Mouse (Mus musculus) hindbrain, postnatal 0 days (tissue): ENCODE data around the gene Vmn2r86. TPM values are rescaled to one million over a fixed set of nuclear protein-coding genes. Genes with fewer than 3 reads are reported as not detected.
"Not testable (repeated sequence)": the region's sequence is repeated elsewhere in the genome, so short reads cannot be mapped to it uniquely, and the experiment has no call there.

Source experiments
- ATAC-seq: fragments of 200-750 bp; cut with Nextera tagmentation; 2 replicates; pipeline ENCODE4 v1.8.0; 2017; ENCODE audit warnings: mild to moderate bottlenecking, moderate TSS enrichment, moderate library complexity
- DNase-seq: peaks from one replicate; pipeline ENCODE4 v3.0.0-alpha.2; 2015; ENCODE audit warnings: low spot score
- H3K27ac ChIP-seq: fragments of 300-500 bp; sonication (generic); 2 replicates; pipeline ENCODE4 v1.5.1; 2014; ENCODE audit warnings: mild to moderate bottlenecking
- H3K27me3 ChIP-seq: fragments of 300-500 bp; sonication (generic); 2 replicates; pipeline ENCODE4 v1.6.1; 2014; ENCODE audit warnings: low read length, mixed read lengths; ENCODE audit not compliant: insufficient read depth
- H3K36me3 ChIP-seq: fragments of 300-500 bp; sonication (generic); 2 replicates; pipeline ENCODE4 v1.6.1; 2014; ENCODE audit warnings: low read length, mixed read lengths; ENCODE audit not compliant: insufficient read depth
- H3K4me1 ChIP-seq: fragments of 300-500 bp; sonication (generic); 2 replicates; pipeline ENCODE4 v1.6.1; 2014; ENCODE audit warnings: antibody characterized with exemption, low read length, mixed read lengths; ENCODE audit not compliant: insufficient read depth
- H3K4me2 ChIP-seq: fragments of 300-500 bp; sonication (generic); 2 replicates; pipeline ENCODE4 v1.6.1; 2014; ENCODE audit warnings: low read depth, mild to moderate bottlenecking, low read length, moderate library complexity, mixed read lengths
- H3K4me3 ChIP-seq: fragments of 300-500 bp; sonication (generic); 2 replicates; pipeline ENCODE4 v1.5.1; 2014; ENCODE audit warnings: low read length
- H3K9ac ChIP-seq: fragments of 300-500 bp; sonication (generic); replicated peaks from 2 replicates; pipeline ENCODE4 v1.6.1; 2014; ENCODE audit warnings: mild to moderate bottlenecking, low read length, moderate library complexity, mixed read lengths
- H3K9me3 ChIP-seq: fragments of 300-500 bp; sonication (generic); 2 replicates; pipeline ENCODE4 v1.6.1; 2016; ENCODE audit warnings: low read length, mixed read lengths
- CTCF ChIP-seq: IDR thresholded peaks from 2 replicates; pipeline ENCODE4 v1.5.1; 2016; ENCODE audit warnings: antibody characterized with exemption, control low read depth, low read depth
- WGBS: fragments of 180-500 bp; shearing (Covaris S2); extraction: QIAGEN DNeasy Blood & Tissue Kit; methylation state at CpG from one replicate; pipeline ENCODE4 v1.1.7; 2014; 5-methylcytosine and 5-hydroxymethylcytosine counted together
- polyA plus RNA-seq: library from polyadenylated mRNA; unstranded; fragments of >200 nt; fragmentation: Nextera tagmentation; extraction: Ambion mirVana; gene quantifications from 2 replicates; pipeline ENCODE4 v1.2.1, GENCODE M21; 2015
- total RNA-seq: library from RNA; depleted of rRNA; stranded (reverse); fragments of >200 nt; gene quantifications from 2 replicates; pipeline ENCODE4 v1.2.3, GENCODE M21; 2014; rRNA removed

Gene Vmn2r86
- not detected in 2 replicates for total RNA-seq
- 0.01 and 0.05 TPM in 2 replicates for polyA plus RNA-seq

DNA sequence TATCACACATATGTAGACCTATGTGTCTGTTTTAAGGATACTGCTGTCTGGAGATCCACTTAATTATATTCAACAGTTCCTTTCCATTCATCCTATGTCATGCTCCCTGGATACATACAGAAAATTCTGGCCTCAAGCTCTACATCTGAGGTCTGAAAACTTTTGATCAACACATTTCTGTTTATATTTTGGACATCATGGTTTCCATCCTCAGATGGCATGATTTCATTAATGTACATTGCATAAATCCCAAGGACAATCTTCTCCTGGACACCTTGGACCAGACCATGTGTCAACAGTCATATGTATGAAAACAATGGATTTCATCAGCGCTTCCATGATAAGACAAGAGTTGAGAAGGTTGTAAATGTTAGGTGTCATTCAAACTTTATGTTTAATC lies at the start of gene Vmn2r86:
TSS of gene Vmn2r86 (minus strand) at position 101 of the 400 bp plus-strand sequence.
- not testable (repeated sequence) for H3K27me3 ChIP-seq, ATAC-seq, H3K27ac ChIP-seq, H3K36me3 ChIP-seq, H3K4me2 ChIP-seq, H3K4me1 ChIP-seq, H3K4me3 ChIP-seq, H3K9ac ChIP-seq, DNase-seq, H3K9me3 ChIP-seq
- 92% methylated on average over 1 of the region's 1 CpGs for WGBS

DNA sequence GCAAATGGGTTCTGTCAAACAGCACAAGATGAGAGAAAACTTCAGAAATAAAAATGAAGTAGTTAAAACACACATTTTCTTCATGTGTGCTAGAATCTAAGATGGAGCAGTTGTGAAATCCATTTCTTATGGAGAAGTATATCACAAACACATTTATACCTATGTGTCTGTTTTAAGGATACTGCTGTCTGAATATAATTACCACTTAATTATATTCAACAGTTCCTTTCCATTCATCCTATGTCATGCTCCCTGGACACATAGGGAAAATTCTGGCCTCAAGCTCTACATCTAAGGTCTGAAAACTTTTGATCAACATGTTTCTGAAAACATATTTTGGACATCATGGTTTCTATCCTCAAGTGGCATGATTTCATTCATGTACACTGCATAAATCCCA lies 41.4 kb upstream of the Vmn2r86 start, which contains the start of gene Vmn2r87:
TSS of gene Vmn2r87 (minus strand) at position 101 of the 400 bp plus-strand sequence.
- H3K4me1 ChIP-seq = no peaks in the 10 kb centered on the region
- H3K4me2 ChIP-seq = no peak within 1 kb of the TSS
- H3K27me3 ChIP-seq = no peaks in the 10 kb centered on the region
- TF ChIP-seq CTCF = no peak
- ATAC-seq (no peak), DNase-seq (no peak)
- no peaks in the 10 kb centered on the region for H3K9me3 ChIP-seq
- no peaks in the 10 kb centered on the region for H3K36me3 ChIP-seq
- no peak within 1 kb of the TSS for H3K9ac ChIP-seq
- H3K27ac ChIP-seq = no peak within 1 kb of the TSS
- H3K4me3 ChIP-seq = no peak within 1 kb of the TSS

DNA sequence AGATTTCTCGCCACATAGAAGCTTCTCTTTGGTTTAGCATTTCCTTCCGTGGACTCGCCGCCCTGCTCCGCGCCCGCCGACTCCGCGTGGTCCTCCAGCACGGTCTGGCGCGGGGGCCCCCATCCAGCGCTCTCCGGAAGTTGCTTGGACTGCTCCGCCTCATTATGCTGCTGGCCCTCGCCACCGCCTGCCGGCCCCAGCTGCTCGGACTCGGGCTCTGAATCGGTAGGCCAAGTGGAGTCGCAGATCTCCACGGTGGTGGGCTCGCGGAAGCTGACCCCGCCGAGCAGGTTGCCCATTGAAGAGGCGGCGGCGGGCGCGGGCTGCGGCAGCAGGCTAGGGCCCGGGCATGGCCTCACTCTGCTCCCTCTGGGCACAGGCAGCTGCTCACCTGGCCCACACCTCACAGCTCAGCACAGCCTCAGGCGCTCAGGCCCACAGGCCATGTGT lies 14.5 kb upstream of the Vmn2r86 start:
- Histone ChIP-seq H3K9ac (peak overlapping the region; percentile 44), H3K4me3 (peak overlapping the region; percentile 45), H3K27me3 (no peaks in the 10 kb centered on the region), H3K9me3 (no peaks in the 10 kb centered on the region), H3K27ac (no peak overlapping the region), H3K4me1 (no peaks in the 10 kb centered on the region), H3K36me3 (no peaks in the 10 kb centered on the region), H3K4me2 (peak overlapping the region; percentile 59)
- peak; percentile 98 for ATAC-seq
- 3% methylated on average over 36 of the region's 36 CpGs for WGBS
- DNase-seq = peak; percentile 68
- TF ChIP-seq CTCF = no peak

DNA sequence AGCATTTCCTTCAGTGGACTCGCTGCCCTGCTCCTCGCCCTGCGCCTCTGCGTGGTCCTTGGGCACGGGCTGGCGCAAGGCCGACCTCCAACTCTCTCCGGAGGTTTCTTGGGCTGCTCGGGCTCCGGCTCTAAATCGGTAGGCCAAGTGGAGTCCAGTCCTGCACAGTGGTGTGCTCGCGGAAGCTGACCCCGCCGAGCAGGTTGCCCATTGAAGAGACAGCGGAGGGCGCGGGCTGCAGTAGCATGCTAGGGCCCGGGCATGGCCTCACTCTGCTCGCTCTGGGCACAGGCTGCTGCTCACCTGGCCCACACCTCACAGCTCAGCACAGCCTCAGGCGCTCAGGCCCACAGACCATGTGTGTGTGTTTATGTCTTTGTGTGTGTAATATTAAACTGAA lies 11.1 kb downstream of the Vmn2r86 start:
- DNase-seq = no peak
- H3K9ac ChIP-seq = no peak overlapping the region
- H3K9me3 ChIP-seq = no peaks in the 10 kb centered on the region
- no peak overlapping the region for H3K4me3 ChIP-seq
- no peak overlapping the region for H3K27ac ChIP-seq
- no peak overlapping the region for H3K4me2 ChIP-seq
- H3K4me1 ChIP-seq = no peaks in the 10 kb centered on the region
- H3K36me3 ChIP-seq = no peaks in the 10 kb centered on the region
- WGBS = 91% methylated on average over 21 of the region's 21 CpGs
- no peak for TF ChIP-seq CTCF
- ATAC-seq = no peak
- no peaks in the 10 kb centered on the region for H3K27me3 ChIP-seq

DNA sequence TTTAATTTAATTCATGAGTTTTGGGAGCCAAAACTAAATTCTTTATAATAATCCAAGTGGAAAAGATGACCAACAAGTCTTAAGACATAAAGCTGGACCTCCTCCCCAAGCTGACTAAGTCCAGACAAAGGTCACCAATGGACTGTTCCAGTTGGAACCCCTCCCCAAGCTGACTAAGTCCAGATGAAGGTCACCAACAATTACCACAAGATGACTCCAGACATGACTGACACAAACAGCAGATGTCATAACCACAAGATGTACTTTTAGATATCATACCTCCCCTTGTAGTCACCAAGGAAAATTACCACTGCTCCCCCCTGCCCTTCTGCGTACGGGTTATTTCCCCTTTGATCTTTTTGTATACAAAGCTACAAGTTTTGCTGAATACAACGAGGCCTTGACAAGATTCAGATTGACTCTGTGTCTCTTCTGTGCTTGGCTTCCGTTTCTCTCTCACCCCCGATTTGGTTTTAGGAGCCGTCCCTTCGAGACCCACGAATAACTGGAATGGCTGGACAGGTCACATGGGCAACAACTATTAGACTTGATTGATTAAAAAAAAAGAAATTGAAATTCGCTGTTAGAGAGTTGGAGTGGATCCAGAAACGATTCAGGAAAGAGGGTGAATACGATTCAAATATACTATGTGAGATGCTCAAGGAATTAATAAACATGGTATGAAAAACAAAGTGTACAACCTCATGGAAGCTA lies 21.5 kb downstream of the Vmn2r86 start:
- not testable (repeated sequence) for H3K4me2 ChIP-seq, H3K4me1 ChIP-seq, H3K36me3 ChIP-seq, H3K9ac ChIP-seq, DNase-seq, ATAC-seq, H3K4me3 ChIP-seq, H3K27me3 ChIP-seq, H3K9me3 ChIP-seq, H3K27ac ChIP-seq
- 87% methylated on average over 11 of the region's 11 CpGs for WGBS

DNA sequence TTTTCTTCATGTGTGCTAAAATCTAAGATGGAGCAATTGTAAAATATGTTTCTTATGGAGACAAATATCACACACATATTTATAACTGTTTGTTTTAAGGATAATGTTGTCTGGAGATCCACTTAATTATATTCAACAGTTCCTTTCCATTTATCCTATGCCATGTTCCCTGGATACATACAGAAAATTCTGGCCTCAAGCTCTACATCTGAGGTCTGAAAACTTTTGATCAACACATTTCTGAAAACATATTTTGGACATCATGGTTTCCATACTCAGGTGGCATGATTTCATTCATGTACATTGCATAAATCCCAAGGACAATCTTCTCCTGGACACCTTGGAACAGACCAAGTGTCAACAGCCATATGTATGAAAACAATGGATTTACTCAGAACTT lies 26.2 kb downstream of the Vmn2r86 start, which contains the start of gene Vmn2r85:
TSS of gene Vmn2r85 (minus strand) at position 101 of the 400 bp plus-strand sequence.
- not testable (repeated sequence) for H3K4me2 ChIP-seq, ATAC-seq

DNA sequence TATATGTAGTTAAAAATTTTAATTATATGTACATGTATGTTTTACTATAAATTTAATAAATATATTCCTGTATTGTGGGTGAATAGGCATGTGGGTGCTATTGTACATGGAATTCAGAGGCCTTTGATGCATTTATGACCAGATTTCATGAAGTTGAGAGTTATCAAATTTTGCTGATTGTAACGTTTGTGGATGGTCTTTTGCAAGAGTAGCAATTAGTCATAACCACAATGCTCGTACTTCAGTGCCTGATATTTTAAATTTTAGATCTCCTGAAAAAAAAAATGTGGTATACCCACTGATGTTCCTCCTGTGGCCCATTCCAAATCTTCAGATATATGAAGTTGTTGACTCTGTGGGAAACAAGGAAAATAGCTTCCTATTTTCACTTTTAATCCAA lies 33.5 kb downstream of the Vmn2r86 start:
- not testable (repeated sequence) for H3K27ac ChIP-seq, H3K9ac ChIP-seq, H3K4me1 ChIP-seq, H3K27me3 ChIP-seq, H3K9me3 ChIP-seq, H3K36me3 ChIP-seq, DNase-seq, H3K4me2 ChIP-seq, ATAC-seq, H3K4me3 ChIP-seq
- 81% methylated on average over 2 of the region's 2 CpGs for WGBS

More for the DNA sequence above, 26.2 kb downstream of the Vmn2r86 start, which contains the start of gene Vmn2r85:
- not testable (repeated sequence) for H3K9ac ChIP-seq, H3K4me3 ChIP-seq, H3K9me3 ChIP-seq, H3K36me3 ChIP-seq, DNase-seq, H3K27me3 ChIP-seq, H3K4me1 ChIP-seq, H3K27ac ChIP-seq
